Mouse (Mus musculus) CH12.LX (cell line): ENCODE measurements around the gene Tmprss11e. TPM values are rescaled to one million over a fixed set of nuclear protein-coding genes. Genes with fewer than 3 reads are reported as not detected.

Experiments used
- DNase-seq: peaks from one replicate; pipeline ENCODE4 v3.0.0-alpha.2; 2013; ENCODE audit errors: extremely low read depth
- H3K27ac ChIP-seq: 2 replicates; pipeline ENCODE4 v1.5.1; 2012; ENCODE audit warnings: low read depth, mild to moderate bottlenecking, control low read depth, moderate library complexity; ENCODE audit not compliant: insufficient read depth
- H3K27me3 ChIP-seq: replicated peaks from 2 replicates; pipeline ENCODE3; 2012; ENCODE audit warnings: inconsistent platforms
- H3K36me3 ChIP-seq, 2 experiments: replicated peaks in 1 of 2; 2 replicates each; pipeline versions ENCODE3 to v1.6.1; 2012; ENCODE audit warnings: inconsistent platforms in 1 of 2, low read length in 1 of 2, mild to moderate bottlenecking in 1 of 2, mixed read lengths in 1 of 2, moderate library complexity in 1 of 2; ENCODE audit not compliant: control insufficient read depth in 1 of 2, insufficient read depth in 1 of 2
- H3K4me1 ChIP-seq, 2 experiments: 2 replicates each; pipeline ENCODE4 v1.6.1; 2012; ENCODE audit warnings: inconsistent platforms in 1 of 2, moderate library complexity in 1 of 2; ENCODE audit not compliant: insufficient read depth in 2 of 2, control insufficient read depth in 1 of 2
- H3K4me2 ChIP-seq: 2 replicates; pipeline ENCODE4 v1.6.1; 2012; ENCODE audit warnings: low read depth, mild to moderate bottlenecking, control low read depth; ENCODE audit not compliant: poor library complexity, insufficient read depth, severe bottlenecking
- H3K4me3 ChIP-seq, 3 experiments: fragments of 150-350 bp in 1 of 3; sonication (generic) in 1 of 3; replicated peaks in 1 of 3; 2 replicates each; pipeline versions ENCODE3 to v1.5.1; 2011 to 2012; ENCODE audit warnings: low read depth in 2 of 3, low read length in 2 of 3, mild to moderate bottlenecking in 2 of 3, moderate library complexity in 2 of 3, control low read depth in 1 of 3, improper control_type of control experiment in 1 of 3, inconsistent platforms in 1 of 3, mixed read lengths in 1 of 3; ENCODE audit not compliant: poor library complexity in 1 of 3
- H3K79me2 ChIP-seq: replicated peaks from 2 replicates; pipeline ENCODE4 v1.6.1; 2012; ENCODE audit warnings: mild to moderate bottlenecking, moderate library complexity; ENCODE audit not compliant: control insufficient read depth, poor library complexity, insufficient read depth, severe bottlenecking; ENCODE audit errors: extremely low read depth
- H3K9ac ChIP-seq: 2 replicates; pipeline ENCODE4 v1.6.1; 2012; ENCODE audit warnings: low read depth, mild to moderate bottlenecking, control low read depth, moderate library complexity; ENCODE audit not compliant: insufficient read depth
- H3K9me3 ChIP-seq: replicated peaks from 2 replicates; pipeline ENCODE3; 2012; ENCODE audit warnings: low read length, inconsistent platforms, mixed read lengths
- BHLHE40 ChIP-seq: IDR thresholded peaks from 2 replicates; pipeline ENCODE4 v1.6.1; 2011; ENCODE audit warnings: mild to moderate bottlenecking, low read depth, low read length, improper control_type of control experiment
- CHD1 ChIP-seq: IDR thresholded peaks from 2 replicates; pipeline ENCODE4 v1.6.1; 2012; ENCODE audit warnings: low read depth, low read length, improper control_type of control experiment, inconsistent platforms
- CTCF ChIP-seq, 2 experiments: IDR thresholded peaks in 1 of 2; conservative IDR thresholded peaks in 1 of 2; 2 replicates each; pipeline ENCODE4 v1.5.1; 2011 to 2012; ENCODE audit warnings: low read depth in 2 of 2, low read length in 2 of 2, improper control_type of control experiment in 1 of 2, inconsistent platforms in 1 of 2, mild to moderate bottlenecking in 1 of 2, moderate library complexity in 1 of 2
- ELF1 ChIP-seq: IDR thresholded peaks from 2 replicates; pipeline ENCODE4 v1.6.1; 2014; ENCODE audit warnings: low read depth, mild to moderate bottlenecking, inconsistent platforms, low read length, improper control_type of control experiment
- ETS1 ChIP-seq: conservative IDR thresholded peaks from 2 replicates; pipeline ENCODE4 v1.6.1; 2012; ENCODE audit warnings: low read depth, mild to moderate bottlenecking, inconsistent platforms, low read length, improper control_type of control experiment, moderate library complexity
- HCFC1 ChIP-seq: IDR thresholded peaks from 2 replicates; pipeline ENCODE4 v1.6.1; 2012; ENCODE audit warnings: low read depth, mild to moderate bottlenecking, inconsistent platforms, low read length, improper control_type of control experiment
- IRF4 ChIP-seq: IDR thresholded peaks from 2 replicates; pipeline ENCODE4 v1.6.1; 2014; ENCODE audit warnings: low read depth, mild to moderate bottlenecking, inconsistent platforms, low read length, improper control_type of control experiment
- JUN ChIP-seq: IDR thresholded peaks from 2 replicates; pipeline ENCODE4 v1.6.1; 2011; ENCODE audit warnings: low read depth, mild to moderate bottlenecking, low read length, improper control_type of control experiment, moderate library complexity; ENCODE audit not compliant: insufficient read depth
- JUND ChIP-seq: conservative IDR thresholded peaks from 2 replicates; pipeline ENCODE4 v1.6.1; 2011; ENCODE audit warnings: low read depth, low read length, improper control_type of control experiment
- MAFK ChIP-seq: IDR thresholded peaks from 2 replicates; pipeline ENCODE4 v1.6.1; 2011; ENCODE audit warnings: low read length, improper control_type of control experiment; ENCODE audit not compliant: insufficient replicate concordance
- MAX ChIP-seq: IDR thresholded peaks from 2 replicates; pipeline ENCODE4 v1.6.1; 2011; ENCODE audit warnings: low read length, improper control_type of control experiment
- MEF2A ChIP-seq: IDR thresholded peaks from 2 replicates; pipeline ENCODE4 v1.6.1; 2014; ENCODE audit warnings: low read depth, mild to moderate bottlenecking, inconsistent platforms, low read length, improper control_type of control experiment, borderline replicate concordance
- PAX5 ChIP-seq: IDR thresholded peaks from 2 replicates; pipeline ENCODE4 v1.6.1; 2012; ENCODE audit warnings: low read length, inconsistent platforms, mixed read lengths
- POLR2A ChIP-seq: IDR thresholded peaks from 2 replicates; pipeline ENCODE4 v1.6.1; 2011; ENCODE audit warnings: low read depth, mild to moderate bottlenecking, improper control_type of control experiment, low read length
- POLR2AphosphoS2 ChIP-seq: IDR thresholded peaks from 2 replicates; pipeline ENCODE4 v1.6.1; 2011; ENCODE audit warnings: low read depth, low read length, improper control_type of control experiment
- RAD21 ChIP-seq: IDR thresholded peaks from 2 replicates; pipeline ENCODE4 v1.6.1; 2011; ENCODE audit warnings: low read depth, mild to moderate bottlenecking, low read length, improper control_type of control experiment, moderate library complexity
- RCOR1 ChIP-seq: conservative IDR thresholded peaks from 2 replicates; pipeline ENCODE4 v1.6.1; 2012; ENCODE audit warnings: low read depth, mild to moderate bottlenecking, inconsistent platforms, low read length, improper control_type of control experiment
- SIN3A ChIP-seq: IDR thresholded peaks from 2 replicates; pipeline ENCODE4 v1.6.1; 2012; ENCODE audit warnings: low read length, improper control_type of control experiment, inconsistent platforms
- SMC3 ChIP-seq: IDR thresholded peaks from 2 replicates; pipeline ENCODE4 v1.6.1; 2011; ENCODE audit warnings: low read depth, low read length, improper control_type of control experiment
- TBP ChIP-seq: conservative IDR thresholded peaks from 2 replicates; pipeline ENCODE4 v1.6.1; 2011; ENCODE audit warnings: low read depth, low read length, improper control_type of control experiment
- TCF12 ChIP-seq: IDR thresholded peaks from 2 replicates; pipeline ENCODE4 v1.6.1; 2014; ENCODE audit warnings: low read depth, mild to moderate bottlenecking, inconsistent platforms, low read length, improper control_type of control experiment
- UBTF ChIP-seq: IDR thresholded peaks from 2 replicates; pipeline ENCODE4 v1.6.1; 2012; ENCODE audit warnings: low read depth, mild to moderate bottlenecking, inconsistent platforms, low read length, improper control_type of control experiment, moderate library complexity
- USF1 ChIP-seq: IDR thresholded peaks from 2 replicates; pipeline ENCODE4 v1.6.1; 2014; ENCODE audit warnings: low read depth, mild to moderate bottlenecking, inconsistent platforms, low read length, improper control_type of control experiment
- USF2 ChIP-seq: conservative IDR thresholded peaks from 2 replicates; pipeline ENCODE4 v1.6.1; 2011; ENCODE audit warnings: low read depth, low read length, improper control_type of control experiment
- ZKSCAN1 ChIP-seq: IDR thresholded peaks from 2 replicates; pipeline ENCODE4 v1.6.1; 2012; ENCODE audit warnings: low read depth, inconsistent platforms, low read length, improper control_type of control experiment, borderline replicate concordance
- ZMIZ1 ChIP-seq: IDR thresholded peaks from 2 replicates; pipeline ENCODE4 v1.6.1; 2012; ENCODE audit warnings: low read depth, mild to moderate bottlenecking, inconsistent platforms, low read length, improper control_type of control experiment
- ZNF384 ChIP-seq: IDR thresholded peaks from 2 replicates; pipeline ENCODE4 v1.6.1; 2012; ENCODE audit warnings: low read depth, low read length, improper control_type of control experiment, inconsistent platforms
- dilution Hi-C: fragments of 300-500 bp; cut with MboI; formaldehyde crosslinking; loops from 2 replicates; pipeline ENCODE4 v1.14.3; 2020; ENCODE audit warnings: low sequenced_read_pairs; ENCODE audit not compliant: extremely low pct_unique_long_range_greater_than_20kb, extremely low pct_ligation_motif_present
- in situ Hi-C: fragments of 300-500 bp; cut with MboI; formaldehyde crosslinking; loops from 3 replicates; pipeline ENCODE4 v1.14.3; 2019; ENCODE audit warnings: low sequenced_read_pairs, low pct_ligation_motif_present, low pct_unique_long_range_greater_than_20kb, mixed read lengths
- polyA plus RNA-seq: library from polyadenylated mRNA; unstranded; fragments of >175 nt; gene quantifications from 2 replicates; pipeline ENCODE4 v1.2.1, GENCODE M21; 2012; ENCODE audit warnings: low read depth; ENCODE audit not compliant: insufficient read length
- total RNA-seq, 2 experiments: library from RNA; depleted of rRNA; stranded (reverse); fragments of 300-350 nt in 1 of 2; fragments of >200 nt in 1 of 2; gene quantifications; 2 replicates each; pipeline ENCODE4 v1.2.3; 2012 to 2014

Gene Tmprss11e
- total and polyA plus RNA-seq, 3 experiments: not detected

- no peak for DNase-seq
- Histone ChIP-seq H3K36me3 (no peaks in the 10 kb centered on the region), H3K9me3 (no peaks in the 10 kb centered on the region), H3K27me3 (no peaks in the 10 kb centered on the region), H3K4me3 (no peak overlapping the region), H3K9ac (no peak overlapping the region), H3K79me2 (no peaks in the 10 kb centered on the region), H3K27ac (no peak overlapping the region), H3K4me2 (no peak overlapping the region), H3K4me1 (no peaks in the 10 kb centered on the region)
- dilution Hi-C loops: no loop called here
- in situ Hi-C loops: no loop called here
- no peak for TF ChIP-seq TCF12
- no peak for TF ChIP-seq HCFC1
- TF ChIP-seq USF2: no peak
- no peak for TF ChIP-seq JUND
- TF ChIP-seq SIN3A: no peak
Measured at GRCm38 (mm10) chr5:86714967-86715366, 30.6 kb downstream of the Tmprss11e start.

DNA sequence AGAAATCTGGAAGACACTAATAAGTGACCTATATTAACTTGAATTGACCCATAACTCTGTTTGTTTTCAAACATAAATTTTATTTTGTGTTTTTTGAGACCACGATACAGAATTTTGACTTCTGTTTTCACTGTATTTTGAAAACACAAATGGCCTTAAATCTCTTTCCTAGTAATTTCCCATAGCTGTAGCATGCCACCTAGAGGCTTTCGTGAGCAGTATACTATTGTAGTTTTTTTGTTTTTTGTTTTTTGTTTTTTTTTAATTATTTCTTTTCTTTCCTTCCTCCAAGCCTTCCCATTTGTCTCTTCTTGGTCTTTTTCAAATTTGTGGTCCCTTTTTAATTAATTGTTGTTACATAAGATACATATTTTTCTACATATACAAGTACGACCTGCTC, 40.7 kb downstream of the Tmprss11e start:
- dilution Hi-C loops: no loop called here
- H3K9me3 ChIP-seq: no peaks in the 10 kb centered on the region
- no peak overlapping the region for H3K9ac ChIP-seq
- no peak overlapping the region for H3K27ac ChIP-seq
- no peaks in the 10 kb centered on the region for H3K79me2 ChIP-seq
- H3K4me2 ChIP-seq: no peak overlapping the region
- in situ Hi-C loops: no loop called here
- H3K27me3 ChIP-seq: no peaks in the 10 kb centered on the region
- DNase-seq: peak; percentile 3
- TF ChIP-seq POLR2AphosphoS2 (no peak), TCF12 (no peak), USF1 (no peak), ZNF384 (peak; percentile 72), CHD1 (no peak), SMC3 (peak; percentile 44), RAD21 (peak; percentile 48), CTCF (conservative IDR thresholded peaks at IDR 0.05 in 1 of 2, IDR thresholded peaks at IDR 0.05 in 1 of 2; ENCODE audit: low read depth in 2 of 2, low read length in 2 of 2) (peak in 1 of 2 experiments; percentile 55; a peak in 2 of 4 replicates), BHLHE40 (no peak)
- TF ChIP-seq, all 38 proteins: peak for 4
- H3K4me1 ChIP-seq: no peaks in the 10 kb centered on the region
- no peak overlapping the region for H3K4me3 ChIP-seq
- H3K36me3 ChIP-seq: no peaks in the 10 kb centered on the region

- H3K36me3 ChIP-seq: no peaks in the 10 kb centered on the region
- no peak overlapping the region for H3K27ac ChIP-seq
- dilution Hi-C loops (no loop called here), in situ Hi-C loops (no loop called here)
- H3K9me3 ChIP-seq: no peaks in the 10 kb centered on the region
- DNase-seq: peak; percentile 62
- no peaks in the 10 kb centered on the region for H3K4me1 ChIP-seq
- H3K27me3 ChIP-seq: no peaks in the 10 kb centered on the region
- no peaks in the 10 kb centered on the region for H3K79me2 ChIP-seq
- no peak overlapping the region for H3K4me2 ChIP-seq
- H3K9ac ChIP-seq: no peak overlapping the region
- H3K4me3 ChIP-seq: no peak overlapping the region
- TF ChIP-seq POLR2A (no peak), CTCF (conservative IDR thresholded peaks at IDR 0.05 in 1 of 2, IDR thresholded peaks at IDR 0.05 in 1 of 2; ENCODE audit: low read depth in 2 of 2, low read length in 2 of 2) (peak; percentile 59 to 93), TCF12 (peak; percentile 19; the same call in 1 of the 2 replicates), MEF2A (no peak), HCFC1 (no peak), IRF4 (peak; percentile 63; the same call in 1 of the 2 replicates), PAX5 (no peak), ELF1 (no peak), CHD1 (no peak), UBTF (no peak), JUN (no peak), RCOR1 (no peak), ZKSCAN1 (no peak), ZMIZ1 (no peak), JUND (no peak), TBP (no peak), MAX (no peak), MAFK (no peak), ETS1 (no peak), RAD21 (peak; percentile 88)
Measured at GRCm38 (mm10) chr5:86684667-86685066, 60.9 kb downstream of the Tmprss11e start.
